Mouse (Mus musculus) thymus, postnatal 14 days (tissue): Measurements from ENCODE around the gene Gm6657.

Experiments
- DNase-seq: peaks from one replicate; pipeline ENCODE4 v3.0.0; 2021

Gene Gm6657

GRCm38 (mm10) chr12:78193942-78194341 lies at the start of gene Gm6657:
Gene Gm6657, plus strand, starts transcription at chr12:78194242.
- DNase-seq, result no peak

DNA sequence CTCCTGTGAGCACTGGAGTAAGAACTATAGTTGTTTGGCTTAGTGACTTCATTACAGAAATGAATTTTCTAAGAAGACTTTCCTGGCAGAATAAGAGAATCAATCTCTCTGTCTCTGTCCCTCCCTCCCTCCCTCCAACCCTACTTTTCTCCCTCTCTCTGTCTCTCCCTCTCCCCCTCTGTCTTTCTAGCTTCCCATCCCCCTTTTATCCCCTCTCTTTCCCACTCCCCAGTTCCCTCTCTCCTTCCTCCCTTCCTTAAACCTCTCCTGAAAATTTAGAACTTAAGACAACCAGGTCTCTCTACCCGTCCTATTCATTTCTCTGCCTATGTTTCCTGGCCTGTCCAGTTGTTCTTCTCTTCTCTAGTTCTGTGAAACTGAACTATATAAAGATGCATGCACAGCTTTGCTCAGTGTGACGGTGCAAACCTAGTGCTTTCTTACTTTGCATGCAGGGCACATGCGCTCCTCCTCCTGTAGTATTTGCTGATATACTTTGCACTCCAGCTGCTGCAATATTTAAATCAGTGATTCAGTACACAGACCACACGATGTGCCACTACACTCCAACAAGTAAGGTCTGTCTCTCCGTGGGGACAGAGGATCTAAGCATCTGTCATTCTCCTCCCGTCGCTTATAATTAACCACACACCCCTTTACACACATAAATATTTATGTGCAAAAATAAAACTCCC lies 40.6 kb upstream of the Gm6657 start:
- no peak for DNase-seq

DNA sequence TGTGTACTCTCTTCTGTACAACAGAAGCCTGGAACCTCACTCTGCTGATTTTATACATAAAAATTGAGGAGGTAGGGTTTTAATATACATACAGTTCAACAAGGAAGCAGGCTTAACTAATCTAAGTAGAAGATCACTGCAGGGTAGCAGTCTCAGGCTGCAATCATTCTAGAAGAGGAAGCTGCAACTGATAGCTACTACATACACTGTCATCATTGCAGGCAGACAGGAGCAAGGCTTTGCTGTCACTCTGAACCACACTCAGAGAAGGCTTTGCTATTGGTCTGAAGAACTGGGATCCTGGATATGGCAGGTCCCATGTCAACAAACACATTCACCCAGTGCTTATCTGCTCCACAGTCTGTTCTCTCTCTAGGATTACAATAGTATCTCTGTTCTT lies 23.9 kb upstream of the Gm6657 start:
- DNase-seq, result no peak

GRCm38 (mm10) chr12:78173945-78174344 lies 20.1 kb upstream of the Gm6657 start:
- no peak for DNase-seq

- DNase-seq, result no peak
Observed at GRCm38 (mm10) chr12:78174671-78175070, 19.4 kb upstream of the Gm6657 start.

DNA sequence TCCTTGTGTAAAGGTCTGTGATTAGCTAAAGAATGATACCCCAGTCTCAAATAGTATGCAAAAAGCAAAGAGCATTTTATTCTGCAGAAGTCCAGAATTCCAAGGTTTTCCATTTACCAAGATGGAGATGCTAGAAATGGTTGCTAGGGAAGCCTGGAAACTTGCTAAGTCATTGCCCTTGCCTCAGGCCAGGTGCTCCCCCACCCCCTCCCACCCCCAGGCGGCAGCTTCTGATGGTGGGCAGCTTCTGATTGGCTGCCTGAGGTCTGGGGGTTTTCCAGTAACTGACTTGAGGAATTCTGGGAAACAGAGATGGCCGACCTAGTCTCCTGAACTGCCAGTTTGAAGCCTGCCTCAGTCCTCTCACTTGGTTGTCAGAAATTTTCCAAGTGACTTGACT lies 12.6 kb upstream of the Gm6657 start:
- no peak for DNase-seq

DNA sequence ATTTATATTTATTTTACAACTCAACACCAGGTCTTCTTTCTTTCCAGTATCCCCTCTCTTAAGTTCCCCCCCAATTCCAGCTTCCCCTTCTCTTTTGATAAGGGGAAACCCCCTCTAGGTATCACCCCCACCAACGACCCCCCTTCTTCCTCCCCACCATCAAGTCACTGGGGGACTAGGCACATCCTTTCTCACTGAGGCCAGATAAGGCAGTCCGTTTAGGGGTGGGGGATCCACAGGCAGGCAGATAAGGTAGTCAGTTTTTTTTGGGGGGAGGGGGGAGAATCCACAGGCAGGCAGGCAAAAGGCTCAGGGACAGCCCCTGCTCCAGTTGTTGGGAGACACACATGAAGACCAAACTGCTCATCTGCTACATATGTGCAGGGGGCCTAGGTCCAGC lies 1.3 kb downstream of the Gm6657 start:
- no peak for DNase-seq

GRCm38 (mm10) chr12:78203646-78204045 lies 9.6 kb downstream of the Gm6657 start:
- DNase-seq, result no peak

DNA sequence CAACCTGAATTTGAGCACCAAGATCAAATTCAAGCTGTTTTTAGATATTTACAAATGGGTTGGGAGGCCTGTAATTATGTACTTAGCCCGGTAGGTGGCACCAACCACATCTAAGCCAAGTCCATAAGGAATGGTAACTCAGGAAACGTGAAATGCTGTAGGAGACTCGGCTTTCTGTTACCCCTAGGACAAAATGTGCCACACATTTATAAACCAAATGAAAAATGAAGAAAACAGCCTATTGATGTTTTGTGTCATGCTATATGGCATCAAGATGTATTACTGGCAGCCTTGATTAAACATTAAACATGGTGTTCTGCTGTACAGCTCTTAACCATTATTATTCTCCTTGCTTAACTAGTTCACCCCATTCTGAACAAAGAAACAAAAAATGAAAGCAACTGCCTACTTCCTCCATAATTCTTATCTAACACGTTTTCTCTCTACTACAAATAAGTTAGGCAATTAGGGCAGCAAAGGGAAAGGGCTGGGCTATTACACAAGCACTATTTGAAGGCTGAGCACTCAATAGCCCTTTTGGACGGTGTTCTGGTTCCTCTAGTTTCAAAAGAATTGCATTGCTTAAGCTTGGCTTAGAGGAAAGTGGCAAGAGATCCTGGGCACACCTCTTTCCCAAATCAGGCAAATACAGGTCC lies 12.0 kb downstream of the Gm6657 start:
- peak; percentile 52 for DNase-seq

GRCm38 (mm10) chr12:78206571-78206960 lies 12.5 kb downstream of the Gm6657 start:
- DNase-seq, result no peak

GRCm38 (mm10) chr12:78209856-78210255 lies 15.8 kb downstream of the Gm6657 start:
- DNase-seq, result no peak

DNA sequence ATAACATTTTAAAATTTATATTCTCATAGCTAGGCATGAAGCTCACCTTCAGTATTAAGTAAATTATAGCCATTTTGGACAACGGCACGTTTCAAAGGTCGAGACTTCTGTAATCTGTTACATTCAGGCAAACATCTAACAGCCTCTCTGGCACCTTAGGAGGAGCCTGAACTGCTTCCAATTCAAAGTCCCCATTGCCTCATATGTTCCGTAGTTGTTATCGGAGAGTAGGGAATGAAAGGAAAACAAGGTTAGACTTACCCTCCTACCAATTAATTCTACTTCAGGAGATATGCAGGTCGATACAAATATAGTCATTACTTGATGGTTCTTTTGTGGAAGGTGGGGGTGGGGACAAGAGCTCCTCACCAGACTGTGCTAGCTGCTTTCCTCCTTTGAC lies 21.4 kb downstream of the Gm6657 start:
- no peak for DNase-seq

- no peak for DNase-seq
Observed at GRCm38 (mm10) chr12:78219191-78219825, 25.3 kb downstream of the Gm6657 start.

- DNase-seq, result peak; percentile 83
Observed at GRCm38 (mm10) chr12:78225707-78226518, 31.9 kb downstream of the Gm6657 start, which contains the start of gene Gphn. Gene Gphn, plus strand, starts transcription at chr12:78226379.

DNA sequence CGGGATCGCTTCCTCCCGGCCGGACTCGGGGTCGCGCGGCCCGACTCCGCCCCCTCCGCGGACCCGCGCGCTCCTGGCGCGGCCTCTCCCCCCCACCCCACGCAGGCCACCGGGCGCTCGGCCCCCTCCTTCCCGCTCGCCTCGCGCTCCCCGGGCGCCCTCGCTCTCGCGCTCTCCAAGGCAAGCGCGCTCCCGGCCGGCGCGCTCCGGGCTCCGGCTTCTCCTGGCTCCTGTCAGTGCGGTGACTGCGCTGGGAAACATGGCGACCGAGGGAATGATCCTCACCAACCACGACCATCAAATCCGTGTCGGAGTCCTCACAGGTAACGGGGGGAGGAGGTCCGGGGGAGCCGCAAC lies 32.5 kb downstream of the Gm6657 start:
- peak; percentile 78 for DNase-seq

DNA sequence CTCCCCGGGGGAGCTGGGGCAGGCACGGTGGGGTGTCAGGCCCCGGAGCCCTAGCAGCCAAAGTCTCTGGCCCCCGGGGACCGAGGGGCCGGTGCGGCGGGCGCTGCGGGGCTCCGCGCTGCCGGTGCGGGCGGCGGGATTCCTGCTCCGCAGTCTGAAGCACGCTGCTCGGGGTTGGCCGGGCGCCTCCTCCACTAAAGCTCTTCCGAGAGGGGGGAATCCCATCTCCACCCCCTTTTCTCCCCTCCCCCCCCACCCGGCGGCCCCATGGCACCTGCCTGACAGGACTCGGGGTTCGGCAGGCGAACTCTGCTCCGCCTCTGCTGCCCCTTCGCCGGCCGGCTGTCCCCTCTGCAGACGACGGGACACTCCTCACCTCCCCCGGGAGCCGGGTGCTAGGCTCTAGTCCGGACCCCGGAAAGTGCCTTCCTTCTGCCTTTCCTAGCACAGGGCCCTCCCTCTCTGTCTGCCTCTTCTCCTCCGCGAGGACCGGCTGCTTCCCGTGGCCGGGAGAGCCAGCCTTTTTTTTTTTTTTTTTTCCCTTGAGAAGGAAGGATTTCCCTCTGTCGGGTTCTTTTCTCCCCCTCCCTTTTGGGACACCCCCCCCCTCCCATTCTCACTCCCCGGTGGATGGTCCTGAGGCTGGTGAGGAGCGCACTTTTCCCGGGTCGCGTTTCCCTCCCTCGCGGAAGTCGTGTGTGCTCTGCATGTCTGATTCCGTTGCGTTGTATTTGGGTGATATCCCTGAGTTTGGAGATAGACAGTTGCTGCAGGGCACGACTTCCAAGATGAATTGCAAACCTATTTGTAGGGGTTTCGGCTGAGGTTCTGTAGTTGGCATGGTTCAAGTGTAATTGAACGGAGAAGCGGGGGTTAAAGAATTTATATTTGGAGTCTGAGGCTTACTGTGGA lies 33.2 kb downstream of the Gm6657 start:
- DNase-seq, result peak; percentile 59

GRCm38 (mm10) chr12:78228139-78228538 lies 34.1 kb downstream of the Gm6657 start:
- no peak for DNase-seq

- no peak for DNase-seq
Observed at GRCm38 (mm10) chr12:78232560-78232959, 38.5 kb downstream of the Gm6657 start.

GRCm38 (mm10) chr12:78248366-78248765 lies 54.3 kb downstream of the Gm6657 start:
- DNase-seq, result no peak

DNA sequence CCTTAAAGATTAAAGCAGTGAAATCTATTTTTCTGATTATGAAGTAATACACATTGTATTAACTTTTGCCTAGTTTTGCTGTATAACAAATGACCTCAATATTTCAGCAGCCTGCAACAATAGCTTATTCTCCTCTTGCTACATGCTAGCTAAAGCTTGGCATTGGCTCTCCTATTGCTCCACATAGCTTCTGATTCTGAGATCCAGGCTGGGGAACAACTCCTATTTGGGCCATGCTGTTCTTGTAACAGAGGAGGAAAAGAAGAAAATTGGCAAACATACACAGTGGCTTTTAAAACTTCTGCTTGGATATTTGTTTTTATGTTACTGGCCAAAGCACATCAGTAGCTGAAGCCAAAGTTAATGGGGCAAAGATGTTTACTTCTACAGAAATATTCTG lies 55.1 kb downstream of the Gm6657 start:
- no peak for DNase-seq
